Mouse (Mus musculus): ENCODE measurements around the gene Wdfy2. TPM values are rescaled to one million over a fixed set of nuclear protein-coding genes. Genes with fewer than 3 reads are reported as not detected.
"Not testable (repeated sequence)": the region's sequence is repeated elsewhere in the genome, so short reads cannot be mapped to it uniquely, and the experiment has no call there.

The Wdfy2 gene
- polyA plus RNA-seq, 1 experiment: 11.2 TPM

DNA sequence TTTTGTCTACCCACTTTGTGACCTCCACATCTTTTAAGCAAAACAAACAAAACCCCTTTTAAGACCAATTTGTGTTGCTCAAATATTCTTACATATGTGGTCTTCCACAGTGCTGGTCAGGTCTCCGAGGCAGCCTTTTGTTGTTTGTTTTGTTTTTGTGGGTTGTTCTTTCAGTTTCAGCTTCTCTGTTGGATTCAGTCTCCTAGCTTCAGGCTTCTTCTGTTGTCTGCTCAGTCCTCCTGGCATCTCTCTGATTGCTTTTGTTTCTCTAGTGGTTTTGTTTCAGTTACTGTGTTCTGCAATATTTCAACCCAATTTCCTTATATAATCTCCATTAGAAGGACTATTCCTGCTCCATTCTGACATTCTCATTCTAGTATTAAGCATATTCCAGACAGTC is 46.1 kb downstream of the Wdfy2 start:
- Histone ChIP-seq H3K27me3 (ENCODE audit: control insufficient read depth, insufficient read depth, low read length, poor library complexity, severe bottlenecking) (no peaks in the 10 kb centered on the region), H3K9me3 (replicated peaks; ENCODE audit: control insufficient read depth, insufficient read depth, low read length, poor library complexity, severe bottlenecking) (no peaks in the 10 kb centered on the region), H3K4me3 (ENCODE audit: low read depth, low read length) (no peak overlapping the region), H3K4me1 (ENCODE audit: control insufficient read depth, insufficient read depth, low read length) (no peaks in the 10 kb centered on the region), H3K36me3 (ENCODE audit: control insufficient read depth, insufficient read depth, low read length, poor library complexity, severe bottlenecking) (no peaks in the 10 kb centered on the region), H3K9ac (ENCODE audit: low read depth, poor library complexity, severe bottlenecking) (no peak overlapping the region), H3K27ac (ENCODE audit: insufficient read depth, low read length) (no peak overlapping the region)
- no peak for TF ChIP-seq EP300 (IDR thresholded peaks at IDR 0.05; ENCODE audit: insufficient read depth, low read depth, low read length)
- no peak for TF ChIP-seq POLR2A (IDR thresholded peaks at IDR 0.05; ENCODE audit: insufficient read depth, low read length)
- TF ChIP-seq CTCF (IDR thresholded peaks at IDR 0.05; ENCODE audit: low read depth, low read length): no peak

- H3K9ac ChIP-seq (ENCODE audit: low read depth, poor library complexity, severe bottlenecking): no peak overlapping the region
- no peak overlapping the region for H3K4me3 ChIP-seq (ENCODE audit: low read depth, low read length)
- H3K27me3 ChIP-seq (ENCODE audit: control insufficient read depth, insufficient read depth, low read length, poor library complexity, severe bottlenecking): no peaks in the 10 kb centered on the region
- H3K36me3 ChIP-seq (ENCODE audit: control insufficient read depth, insufficient read depth, low read length, poor library complexity, severe bottlenecking): no peaks in the 10 kb centered on the region
- TF ChIP-seq CTCF (IDR thresholded peaks at IDR 0.05; ENCODE audit: low read depth, low read length) (no peak), EP300 (IDR thresholded peaks at IDR 0.05; ENCODE audit: insufficient read depth, low read depth, low read length) (no peak), POLR2A (IDR thresholded peaks at IDR 0.05; ENCODE audit: insufficient read depth, low read length) (no peak)
- no peaks in the 10 kb centered on the region for H3K9me3 ChIP-seq (replicated peaks; ENCODE audit: control insufficient read depth, insufficient read depth, low read length, poor library complexity, severe bottlenecking)
- H3K4me1 ChIP-seq (ENCODE audit: control insufficient read depth, insufficient read depth, low read length): no peaks in the 10 kb centered on the region
- H3K27ac ChIP-seq (ENCODE audit: insufficient read depth, low read length): no peak overlapping the region
Observed at GRCm38 (mm10) chr14:62884171-62884570, 46.7 kb downstream of the Wdfy2 start.

- no peak overlapping the region for H3K4me3 ChIP-seq (ENCODE audit: low read depth, low read length)
- no peak overlapping the region for H3K27ac ChIP-seq (ENCODE audit: insufficient read depth, low read length)
- H3K36me3 ChIP-seq (ENCODE audit: control insufficient read depth, insufficient read depth, low read length, poor library complexity, severe bottlenecking): no peaks in the 10 kb centered on the region
- TF ChIP-seq EP300 (IDR thresholded peaks at IDR 0.05; ENCODE audit: insufficient read depth, low read depth, low read length) (no peak), CTCF (IDR thresholded peaks at IDR 0.05; ENCODE audit: low read depth, low read length) (no peak), POLR2A (IDR thresholded peaks at IDR 0.05; ENCODE audit: insufficient read depth, low read length) (no peak)
- H3K9ac ChIP-seq (ENCODE audit: low read depth, poor library complexity, severe bottlenecking): no peak overlapping the region
- H3K9me3 ChIP-seq (replicated peaks; ENCODE audit: control insufficient read depth, insufficient read depth, low read length, poor library complexity, severe bottlenecking): no peaks in the 10 kb centered on the region
- no peaks in the 10 kb centered on the region for H3K4me1 ChIP-seq (ENCODE audit: control insufficient read depth, insufficient read depth, low read length)
- H3K27me3 ChIP-seq (ENCODE audit: control insufficient read depth, insufficient read depth, low read length, poor library complexity, severe bottlenecking): no peaks in the 10 kb centered on the region
Observed at GRCm38 (mm10) chr14:62884639-62885038, 47.2 kb downstream of the Wdfy2 start.

DNA sequence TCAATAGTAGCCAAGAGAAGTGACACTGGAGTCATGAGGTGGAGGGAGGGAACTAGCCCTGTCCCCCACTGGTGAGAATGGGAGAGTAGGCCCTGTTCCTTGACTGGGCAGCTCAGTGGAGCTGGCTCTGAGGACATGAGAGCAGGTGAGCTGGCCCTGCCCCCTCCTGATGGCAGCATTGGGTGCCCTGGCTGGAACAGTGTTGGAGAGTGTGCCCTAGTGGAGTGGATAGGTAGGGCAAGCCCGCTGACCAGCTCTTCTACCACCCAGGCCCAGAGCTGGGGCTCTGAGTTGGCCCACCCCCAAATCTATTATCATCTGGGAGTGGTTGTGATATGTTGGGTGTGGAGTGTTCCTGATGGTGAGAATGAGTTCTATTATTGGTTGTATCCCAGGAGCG is 47.7 kb downstream of the Wdfy2 start:
- Histone ChIP-seq H3K9ac (ENCODE audit: low read depth, poor library complexity, severe bottlenecking) (no peak overlapping the region), H3K36me3 (ENCODE audit: control insufficient read depth, insufficient read depth, low read length, poor library complexity, severe bottlenecking) (no peaks in the 10 kb centered on the region), H3K27ac (ENCODE audit: insufficient read depth, low read length) (no peak overlapping the region), H3K27me3 (ENCODE audit: control insufficient read depth, insufficient read depth, low read length, poor library complexity, severe bottlenecking) (no peaks in the 10 kb centered on the region), H3K4me3 (ENCODE audit: low read depth, low read length) (no peak overlapping the region), H3K4me1 (ENCODE audit: control insufficient read depth, insufficient read depth, low read length) (no peaks in the 10 kb centered on the region), H3K9me3 (replicated peaks; ENCODE audit: control insufficient read depth, insufficient read depth, low read length, poor library complexity, severe bottlenecking) (no peaks in the 10 kb centered on the region)
- no peak for TF ChIP-seq EP300 (IDR thresholded peaks at IDR 0.05; ENCODE audit: insufficient read depth, low read depth, low read length)

GRCm38 (mm10) chr14:62891401-62891800 is 53.9 kb downstream of the Wdfy2 start:
- TF ChIP-seq CTCF (IDR thresholded peaks at IDR 0.05; ENCODE audit: low read depth, low read length) (no peak), EP300 (IDR thresholded peaks at IDR 0.05; ENCODE audit: insufficient read depth, low read depth, low read length) (no peak), POLR2A (IDR thresholded peaks at IDR 0.05; ENCODE audit: insufficient read depth, low read length) (no peak)
- Histone ChIP-seq H3K36me3 (ENCODE audit: control insufficient read depth, insufficient read depth, low read length, poor library complexity, severe bottlenecking) (no peaks in the 10 kb centered on the region), H3K4me3 (ENCODE audit: low read depth, low read length) (no peak overlapping the region), H3K9me3 (replicated peaks; ENCODE audit: control insufficient read depth, insufficient read depth, low read length, poor library complexity, severe bottlenecking) (no peaks in the 10 kb centered on the region), H3K27ac (ENCODE audit: insufficient read depth, low read length) (no peak overlapping the region), H3K27me3 (ENCODE audit: control insufficient read depth, insufficient read depth, low read length, poor library complexity, severe bottlenecking) (no peaks in the 10 kb centered on the region), H3K9ac (ENCODE audit: low read depth, poor library complexity, severe bottlenecking) (no peak overlapping the region), H3K4me1 (ENCODE audit: control insufficient read depth, insufficient read depth, low read length) (no peaks in the 10 kb centered on the region)

GRCm38 (mm10) chr14:62892771-62893641 is 55.5 kb downstream of the Wdfy2 start:
- no peak for TF ChIP-seq EP300 (IDR thresholded peaks at IDR 0.05; ENCODE audit: insufficient read depth, low read depth, low read length)
- no peak for TF ChIP-seq POLR2A (IDR thresholded peaks at IDR 0.05; ENCODE audit: insufficient read depth, low read length)
- TF ChIP-seq CTCF (IDR thresholded peaks at IDR 0.05; ENCODE audit: low read depth, low read length): no peak

DNA sequence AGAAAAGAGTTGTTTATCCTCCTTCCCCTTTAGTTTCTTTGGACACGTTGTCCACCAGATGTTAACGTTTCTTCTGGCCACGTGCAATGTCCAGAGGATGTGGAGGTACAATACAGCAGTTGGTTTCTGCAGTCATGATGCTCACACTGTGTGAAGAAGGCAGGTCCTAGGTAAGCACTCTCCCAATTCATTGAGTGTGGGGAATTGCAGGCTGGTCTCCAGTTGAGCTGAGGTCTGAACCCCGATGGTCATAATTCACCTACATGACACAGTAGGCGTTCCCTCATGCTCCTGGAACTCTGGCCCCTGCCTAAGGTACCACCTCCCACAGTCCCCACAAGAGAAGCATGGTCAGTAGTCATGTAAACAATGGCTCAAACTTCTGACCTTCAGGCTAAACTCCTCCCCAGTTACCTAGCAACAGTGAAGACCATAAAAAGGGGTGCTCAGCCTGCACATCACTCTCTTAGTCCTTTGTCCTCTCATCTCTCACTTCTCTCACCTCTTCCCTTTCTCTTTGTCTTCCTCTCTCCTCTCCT is 56.2 kb downstream of the Wdfy2 start:
- H3K27me3 ChIP-seq (ENCODE audit: control insufficient read depth, insufficient read depth, low read length, poor library complexity, severe bottlenecking); H3K4me3 ChIP-seq (ENCODE audit: low read depth, low read length); H3K4me1 ChIP-seq (ENCODE audit: control insufficient read depth, insufficient read depth, low read length); H3K36me3 ChIP-seq (ENCODE audit: control insufficient read depth, insufficient read depth, low read length, poor library complexity, severe bottlenecking); H3K9me3 ChIP-seq (replicated peaks; ENCODE audit: control insufficient read depth, insufficient read depth, low read length, poor library complexity, severe bottlenecking); H3K27ac ChIP-seq (ENCODE audit: insufficient read depth, low read length); H3K9ac ChIP-seq (ENCODE audit: low read depth, poor library complexity, severe bottlenecking): not testable (repeated sequence)

More at GRCm38 (mm10) chr14:62892771-62893641, 55.5 kb downstream of the Wdfy2 start:
- Histone ChIP-seq H3K36me3 (ENCODE audit: control insufficient read depth, insufficient read depth, low read length, poor library complexity, severe bottlenecking) (no peaks in the 10 kb centered on the region), H3K27me3 (ENCODE audit: control insufficient read depth, insufficient read depth, low read length, poor library complexity, severe bottlenecking) (no peaks in the 10 kb centered on the region), H3K9me3 (replicated peaks; ENCODE audit: control insufficient read depth, insufficient read depth, low read length, poor library complexity, severe bottlenecking) (no peaks in the 10 kb centered on the region), H3K4me3 (ENCODE audit: low read depth, low read length) (no peak overlapping the region), H3K4me1 (ENCODE audit: control insufficient read depth, insufficient read depth, low read length) (no peaks in the 10 kb centered on the region), H3K27ac (ENCODE audit: insufficient read depth, low read length) (no peak overlapping the region), H3K9ac (ENCODE audit: low read depth, poor library complexity, severe bottlenecking) (no peak overlapping the region)

Data from ES-Bruce4 (cell line).